Comparison of ENCODE assay signal across 10 mouse cellular contexts in genomic region chr6:76754867-76755266, GRCm38 (mm10).
DNase-seq lines count a peak whose midpoint lies in the region; ATAC-seq and TF ChIP-seq lines count a peak whose summit lies in the region.
"Had no signal": no experiment of that assay in that cellular context is flagged by ENCODE, and none has a peak within 500 bp of the region (broad histone marks: within the 10 kb centered on the region; RNA-seq: fewer than 3 reads in every experiment).

No protein-coding gene starts in this region.

- H3K27me3 ChIP-seq in liver, postnatal 0 days (ENCODE audit: insufficient read depth, low read length): no peaks in the 10 kb centered on the region
- no peaks in the 10 kb centered on the region for H3K27me3 ChIP-seq in embryonic facial prominence, embryonic 14.5 days (replicated peaks; ENCODE audit: control insufficient read depth, insufficient read depth, low read length)
- H3K27me3 ChIP-seq: lung, embryonic 15.5 days had no signal

- ATAC-seq in liver, postnatal 0 days: no peak
- no peak for ATAC-seq in embryonic facial prominence, embryonic 14.5 days (ENCODE audit: low read depth)

- H3K9me3 ChIP-seq in liver, postnatal 0 days (ENCODE audit: low read length): no peaks in the 10 kb centered on the region
- no peaks in the 10 kb centered on the region for H3K9me3 ChIP-seq in embryonic facial prominence, embryonic 14.5 days (ENCODE audit: control insufficient read depth, low read length)
- H3K9me3 ChIP-seq: lung, embryonic 15.5 days had no signal

- H3K9ac ChIP-seq in liver, postnatal 0 days (replicated peaks): no peak overlapping the region
- no peak overlapping the region for H3K9ac ChIP-seq in embryonic facial prominence, embryonic 14.5 days (ENCODE audit: low read depth, low read length)
- H3K9ac ChIP-seq: lung, embryonic 15.5 days had no signal

- TF ChIP-seq EP300 in liver, postnatal 0 days (IDR thresholded peaks at IDR 0.05; ENCODE audit: low read depth): no peak

- TF ChIP-seq CTCF in liver, postnatal 0 days (IDR thresholded peaks at IDR 0.05; ENCODE audit: low read depth): no peak

- no peak overlapping the region for H3K27ac ChIP-seq in liver, postnatal 0 days (ENCODE audit: low read depth)
- H3K27ac ChIP-seq in embryonic facial prominence, embryonic 14.5 days (replicated peaks; ENCODE audit: low read depth, low read length): no peak overlapping the region
- H3K27ac ChIP-seq: lung, embryonic 15.5 days had no signal

- H3K36me3 ChIP-seq in liver, postnatal 0 days (replicated peaks; ENCODE audit: insufficient read depth, low read length): no peaks in the 10 kb centered on the region
- no peaks in the 10 kb centered on the region for H3K36me3 ChIP-seq in embryonic facial prominence, embryonic 14.5 days (ENCODE audit: control insufficient read depth, insufficient read depth, low read length)
- H3K36me3 ChIP-seq: lung, embryonic 15.5 days had no signal

- H3K4me2 ChIP-seq in liver, postnatal 0 days (ENCODE audit: low read depth, low read length): no peak overlapping the region
- H3K4me2 ChIP-seq in embryonic facial prominence, embryonic 14.5 days (ENCODE audit: low read depth, low read length): no peak overlapping the region
- H3K4me2 ChIP-seq: lung, embryonic 15.5 days had no signal

- H3K4me1 ChIP-seq in liver, postnatal 0 days (ENCODE audit: insufficient read depth): no peaks in the 10 kb centered on the region
- H3K4me1 ChIP-seq in embryonic facial prominence, embryonic 14.5 days (ENCODE audit: control insufficient read depth, insufficient read depth, low read length): no peaks in the 10 kb centered on the region; the same call in 1 of the 2 replicates
- H3K4me1 ChIP-seq: lung, embryonic 15.5 days had no signal

- peak; percentile 18 for DNase-seq in gastrocnemius, adult 18-20 months (ENCODE audit: low spot score)
- DNase-seq in gastrocnemius, postnatal 10 days: no peak
- DNase-seq in liver: peak; percentile 5
- DNase-seq in liver, postnatal 0 days: no peak
- DNase-seq in embryonic facial prominence, embryonic 14.5 days (ENCODE audit: low spot score): peak; percentile 30
- DNase-seq in right cerebral cortex, postnatal 25 days: peak; percentile 32
- no peak for DNase-seq in cerebellum, adult 11 months
- no peak for DNase-seq in B cell, adult 2 months
- DNase-seq: thymus, postnatal 36 days had no signal

- H3K4me3 ChIP-seq in liver, postnatal 0 days (ENCODE audit: low read depth, low read length): no peak overlapping the region
- H3K4me3 ChIP-seq in embryonic facial prominence, embryonic 14.5 days (ENCODE audit: low read depth, low read length): no peak overlapping the region
- H3K4me3 ChIP-seq: lung, embryonic 15.5 days had no signal

- 59% methylated on average over 3 of the region's 3 CpGs for WGBS in liver, postnatal 0 days (ENCODE audit: insufficient replicate concordance)
- WGBS in embryonic facial prominence, embryonic 14.5 days: 52% methylated on average over 3 of the region's 3 CpGs

Comparison
In these comparisons a context has a peak if more than half of its experiments do, and no peak if none do; other contexts are left out.
1. DNase-seq: peak in gastrocnemius, adult 18-20 months (single experiment), liver (single experiment), embryonic facial prominence, embryonic 14.5 days (single experiment) and right cerebral cortex, postnatal 25 days (single experiment); none in gastrocnemius, postnatal 10 days (single experiment), liver, postnatal 0 days (single experiment), cerebellum, adult 11 months (single experiment) and B cell, adult 2 months (0 of 2).